Mouse (Mus musculus) right cerebral cortex, postnatal 14 days (tissue): ENCODE data around the gene Krt82.
"Not testable (repeated sequence)": the region's sequence is repeated elsewhere in the genome, so short reads cannot be mapped to it uniquely, and the experiment has no call there.

Experiments used
- DNase-seq: peaks from one replicate; pipeline ENCODE4 v3.0.0; 2022

Krt82 gene

DNA sequence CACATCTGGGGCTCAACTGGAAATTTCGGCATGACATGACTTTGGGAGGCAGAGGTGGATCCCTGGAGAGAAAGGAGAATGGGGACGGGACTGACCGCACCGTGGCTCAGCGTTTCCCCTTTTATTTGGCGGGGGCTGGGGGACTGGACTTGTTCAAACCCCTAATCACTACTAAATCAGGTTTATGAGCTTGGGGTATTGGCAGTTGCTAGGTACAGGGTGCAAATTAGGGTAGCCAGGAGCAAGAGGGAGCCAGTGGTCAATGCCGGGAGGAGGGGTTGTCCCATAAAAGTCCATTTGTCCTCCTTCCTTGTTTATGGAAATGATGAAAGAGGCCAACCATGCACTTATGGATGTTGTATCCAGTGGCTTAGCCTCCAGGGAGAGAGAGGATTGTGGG is at the start of gene Krt82:
Gene Krt82, minus strand, starts transcription at position 101 of the 400 bp plus-strand sequence.
- no peak for DNase-seq

DNA sequence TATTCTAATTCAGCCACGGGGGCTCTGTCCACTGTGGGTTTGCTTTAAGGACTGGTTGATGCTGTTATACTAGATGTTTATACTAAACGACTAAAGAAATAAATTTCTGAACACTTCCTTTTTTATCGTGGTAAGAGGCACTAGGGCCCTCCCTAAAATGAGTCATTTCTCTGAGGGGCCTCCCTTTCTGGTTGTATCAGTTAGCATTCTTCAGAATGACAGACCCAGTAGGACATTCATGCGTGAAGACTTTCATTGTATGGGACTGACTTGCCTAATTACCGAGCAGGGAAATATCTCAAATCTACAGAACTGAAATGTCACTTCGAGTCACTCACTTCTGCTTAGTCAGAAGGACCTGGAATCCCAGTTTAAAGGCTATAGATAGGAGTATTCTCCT is 48.7 kb upstream of the Krt82 start:
- DNase-seq: no peak

DNA sequence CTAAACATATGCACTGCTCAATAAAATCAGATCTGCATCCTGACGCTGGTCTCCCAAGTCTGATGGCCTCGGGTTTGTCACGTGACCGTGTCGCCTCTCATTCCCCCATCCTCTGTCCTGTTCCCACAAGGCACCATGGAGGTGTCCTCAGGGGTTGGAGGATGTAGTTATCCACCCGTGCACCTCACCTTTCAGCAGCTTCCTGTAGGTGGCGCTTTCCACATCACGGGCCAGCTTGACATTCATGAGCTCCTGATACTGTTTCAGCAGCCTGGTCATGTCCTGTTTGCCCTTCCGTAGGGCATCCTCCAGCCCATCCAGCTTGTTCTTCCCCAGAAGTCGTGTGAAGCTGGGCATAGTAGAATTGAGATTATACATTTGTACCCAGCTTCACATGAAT is 37.7 kb upstream of the Krt82 start:
- DNase-seq: no peak

DNA sequence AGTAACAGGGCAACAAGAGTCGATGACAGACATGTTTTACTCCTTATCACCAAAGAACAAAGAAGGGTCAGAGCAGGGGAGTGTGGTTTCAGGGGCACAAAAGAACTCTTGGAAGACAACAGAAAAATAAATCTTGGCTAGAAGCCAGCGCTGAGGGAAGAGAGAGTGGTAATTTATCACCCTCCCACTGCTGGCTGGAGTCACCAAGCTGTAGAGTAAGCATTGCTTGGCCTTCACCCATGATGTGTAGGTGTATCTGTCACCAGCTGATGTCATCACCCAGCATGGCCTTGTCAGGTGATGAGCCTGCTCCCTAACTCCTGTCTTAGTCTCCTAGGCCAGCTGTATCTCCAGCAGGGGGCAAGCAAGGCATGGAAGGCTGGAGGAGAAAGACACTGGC is 34.0 kb upstream of the Krt82 start:
- no peak for DNase-seq

DNA sequence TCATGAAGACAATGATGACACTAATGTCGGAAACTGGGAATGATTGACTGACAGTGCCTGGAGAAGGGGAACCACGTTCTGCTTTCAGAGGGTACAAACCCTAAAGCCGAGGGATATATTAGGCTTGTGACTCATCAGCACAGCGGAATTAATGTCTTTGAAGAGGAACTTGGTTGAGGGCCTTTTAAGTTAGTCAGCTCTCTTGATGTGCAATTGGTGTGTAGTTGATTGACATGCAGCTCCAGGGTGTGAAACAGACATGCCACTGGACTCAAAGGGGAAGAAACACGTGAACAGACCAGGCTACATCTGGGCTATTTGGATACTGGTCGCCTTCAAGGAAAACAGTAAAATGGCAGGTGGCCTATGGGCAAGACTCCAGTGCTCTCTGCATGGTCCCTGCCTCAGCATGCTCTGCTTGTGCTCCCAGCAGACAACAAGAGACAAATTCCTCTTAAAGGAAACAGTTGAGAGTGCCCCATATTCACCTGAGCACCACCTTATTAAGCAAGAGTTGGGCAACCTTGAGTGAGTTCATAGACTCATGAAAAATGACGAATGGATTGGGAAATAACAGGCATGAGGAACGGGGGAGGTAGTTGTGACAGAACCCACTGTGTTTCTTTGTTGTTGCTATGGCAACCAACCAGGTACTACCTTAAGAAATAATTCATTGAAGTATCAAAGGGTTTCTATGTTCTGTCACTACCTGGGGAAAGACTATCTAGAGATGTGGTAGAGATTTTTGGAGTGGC is 32.9 kb upstream of the Krt82 start:
- no peak for DNase-seq

DNA sequence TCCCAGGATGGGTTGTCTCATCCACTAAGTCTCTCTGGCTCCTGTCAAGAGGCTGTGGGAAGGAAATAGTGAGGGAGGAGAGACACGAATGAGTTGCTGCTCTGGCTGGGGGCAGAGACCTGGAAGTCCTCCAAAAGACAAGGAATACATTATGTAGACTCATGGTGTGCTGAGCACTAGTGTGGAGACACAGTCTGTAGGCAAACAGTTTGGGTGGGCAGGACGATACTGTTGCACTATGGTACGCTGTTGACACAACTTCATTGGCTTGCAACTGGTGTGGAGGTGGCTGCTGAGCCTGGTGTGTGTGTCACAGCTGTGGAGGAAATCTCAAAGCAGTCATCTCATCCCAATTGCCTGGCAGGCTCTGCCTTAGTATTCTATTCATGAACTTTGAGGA is 31.2 kb upstream of the Krt82 start:
- no peak for DNase-seq

DNA sequence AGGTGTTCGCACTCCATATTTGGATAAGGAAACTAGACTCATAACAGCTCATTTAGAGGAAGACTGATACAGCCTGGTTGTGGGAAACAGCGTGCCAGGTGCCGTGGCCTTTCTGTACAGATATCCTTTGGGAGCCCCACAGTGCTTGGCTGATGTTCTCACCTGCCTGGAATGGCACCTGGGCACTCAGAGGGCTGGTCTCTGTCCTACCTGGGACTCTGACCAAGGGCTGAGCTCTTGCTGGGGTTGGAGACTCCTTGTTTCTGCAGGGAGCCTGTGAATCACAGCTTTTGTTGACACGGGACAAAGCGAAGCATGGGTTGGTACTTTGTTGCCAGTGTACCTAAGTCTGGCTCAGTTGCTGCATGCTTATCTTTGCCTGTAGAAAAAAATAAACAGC is 25.0 kb upstream of the Krt82 start:
- DNase-seq: no peak

DNA sequence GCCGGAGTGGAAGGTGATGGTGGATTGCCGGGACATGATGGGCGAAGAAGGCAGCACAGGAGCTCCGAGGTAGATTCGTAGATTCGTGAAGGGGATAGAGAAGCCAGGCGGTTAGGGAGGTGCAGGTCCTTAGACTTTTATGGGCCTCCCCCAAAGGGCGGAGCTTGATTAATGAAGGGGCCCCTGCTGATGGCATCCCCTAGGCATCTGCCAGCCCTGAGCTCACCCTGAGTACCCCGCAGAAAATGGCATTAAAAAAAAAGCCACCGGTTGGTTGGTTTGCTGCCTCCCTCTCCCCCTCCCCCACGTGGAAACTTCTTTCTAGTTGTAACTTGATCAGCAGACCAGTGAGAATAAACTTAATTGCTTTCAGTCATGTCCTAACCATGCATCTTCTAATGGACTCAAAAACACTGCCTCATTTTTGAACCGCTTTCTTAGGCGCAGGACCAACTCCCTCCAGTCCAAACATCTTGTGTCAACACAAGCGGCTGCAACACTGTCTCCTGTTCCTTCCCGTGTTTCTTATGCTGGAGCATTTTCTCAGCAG is 23.4 kb upstream of the Krt82 start, which contains the start of gene Krt75:
Gene Krt75, minus strand, starts transcription at position 109 of the 550 bp plus-strand sequence.
- DNase-seq: no peak

DNA sequence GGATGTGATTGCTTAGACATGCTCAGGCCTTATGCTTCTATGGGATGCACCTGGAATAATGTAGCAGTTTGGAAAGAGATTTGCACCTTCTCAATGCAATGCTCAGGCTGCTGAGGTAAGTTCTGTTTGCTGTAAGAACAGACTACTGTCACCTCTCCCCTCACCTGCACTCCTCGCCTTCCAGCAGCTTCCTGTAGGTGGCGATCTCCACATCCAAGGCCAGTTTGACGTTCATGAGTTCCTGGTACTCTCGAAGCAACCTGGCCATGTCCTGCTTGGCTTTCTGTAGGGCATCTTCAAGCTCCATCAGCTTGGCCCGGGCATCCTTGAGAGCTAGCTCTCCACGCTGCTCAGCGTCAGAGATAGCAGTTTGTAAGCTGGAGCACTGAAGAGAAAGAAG is 17.3 kb upstream of the Krt82 start:
- DNase-seq: no peak

DNA sequence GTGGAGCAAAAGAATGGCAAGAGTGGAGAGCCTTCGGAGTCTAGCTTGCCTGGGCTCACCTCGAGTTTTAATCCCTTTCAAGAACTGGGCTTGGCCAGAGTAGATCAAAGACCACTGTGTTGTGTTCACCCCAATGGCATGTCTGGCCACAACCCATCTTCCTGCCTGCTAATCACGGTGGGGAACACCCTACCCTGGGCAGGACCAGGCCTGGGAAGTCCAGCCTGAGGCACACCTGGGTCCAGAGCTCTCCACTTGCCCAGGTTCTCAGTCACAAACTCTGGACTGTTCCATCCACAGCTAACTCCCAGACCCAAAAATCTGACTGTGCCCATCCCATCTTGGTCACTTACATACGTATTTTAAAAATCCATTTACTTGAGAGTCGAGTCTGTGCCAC is 12.4 kb upstream of the Krt82 start, which contains the start of gene Krt90:
Gene Krt90, minus strand, starts transcription at position 101 of the 400 bp plus-strand sequence.
- DNase-seq: no peak

DNA sequence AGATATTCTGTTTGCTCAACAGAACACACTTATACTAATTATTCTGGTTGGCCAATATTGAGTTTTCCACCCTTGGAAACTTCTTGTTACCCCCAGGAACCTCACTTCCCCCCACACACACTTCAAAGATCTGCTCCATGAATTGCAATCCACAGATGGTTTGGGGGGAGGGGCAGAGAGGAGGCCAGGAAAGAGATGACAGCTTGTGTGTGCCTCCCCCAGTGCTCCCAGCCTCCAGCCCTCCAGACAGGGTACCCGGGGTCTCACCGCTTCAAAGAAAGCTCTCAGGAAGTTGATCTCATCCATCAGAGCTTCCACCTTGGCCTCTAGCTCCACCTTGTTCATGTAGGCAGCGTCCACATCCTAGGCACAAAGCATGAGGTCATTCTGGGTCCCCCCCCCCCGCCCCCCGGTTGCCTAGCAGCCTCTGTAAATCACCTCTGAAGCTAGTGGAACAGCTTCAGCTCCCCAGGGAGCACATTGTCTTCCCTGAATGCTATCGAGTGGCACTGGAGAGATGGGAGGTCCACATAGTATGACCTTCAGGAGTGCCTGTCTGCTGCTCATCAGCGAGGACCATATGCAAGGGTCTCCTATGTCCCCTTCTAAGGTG is 7.7 kb upstream of the Krt82 start:
- no peak for DNase-seq

DNA sequence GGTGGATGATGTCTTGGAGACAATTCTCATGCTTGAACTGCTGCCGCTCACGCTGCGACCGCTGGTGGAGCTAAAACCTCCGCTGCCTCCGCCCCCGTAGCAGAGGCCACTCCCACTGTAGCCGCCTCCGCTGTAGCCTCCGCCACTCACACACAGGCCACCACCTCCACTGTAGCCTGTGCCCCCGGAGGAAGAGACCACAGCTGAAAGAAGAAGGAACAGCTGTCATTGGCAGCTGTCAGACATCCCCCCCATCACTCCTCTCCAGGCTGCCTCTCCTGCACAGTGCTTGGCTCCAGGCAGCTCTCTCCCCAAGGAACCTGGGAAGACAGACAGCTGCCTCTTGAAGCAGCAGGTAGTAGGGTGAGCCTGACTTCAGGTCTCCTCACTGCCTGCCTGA is 2.7 kb upstream of the Krt82 start:
- DNase-seq: peak; percentile 40

DNA sequence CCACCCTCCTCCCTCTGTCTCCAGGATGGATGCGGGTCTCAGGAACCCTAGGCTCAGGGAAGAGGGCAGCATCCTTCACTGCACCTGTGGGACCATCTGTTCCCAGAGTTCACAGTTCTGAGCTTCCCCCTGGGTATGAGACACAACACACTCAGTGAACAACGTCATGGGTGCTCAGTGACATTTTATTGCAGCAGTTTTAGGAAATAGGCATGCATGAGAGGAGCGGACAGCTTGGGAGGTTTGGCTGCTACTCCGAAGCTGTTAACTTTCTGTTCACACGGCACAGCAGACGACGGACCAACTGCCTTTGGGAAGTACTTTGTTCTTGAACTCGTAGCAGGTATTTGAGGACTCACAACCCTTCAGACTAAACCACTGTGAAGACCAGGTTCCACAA is 1.7 kb upstream of the Krt82 start:
- DNase-seq: no peak

DNA sequence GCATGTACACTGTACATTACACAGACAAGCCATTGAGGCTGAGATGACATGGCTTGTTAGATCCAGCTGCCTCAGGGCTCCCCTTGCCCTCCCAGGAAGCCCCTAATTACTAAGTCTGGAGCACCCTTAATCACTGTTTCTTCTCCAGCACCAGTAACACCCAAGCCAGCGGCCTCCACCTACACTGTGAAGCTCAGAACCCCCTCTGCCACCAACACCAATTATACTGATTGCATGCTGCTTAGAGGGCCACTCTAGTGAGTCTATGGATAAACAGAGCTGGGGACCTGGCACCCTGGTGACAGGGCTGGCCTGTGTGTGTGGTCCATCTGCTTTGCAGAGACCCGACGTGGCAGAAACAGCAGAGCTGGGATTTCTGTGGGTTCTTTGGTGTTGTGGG is 6.0 kb downstream of the Krt82 start:
- no peak for DNase-seq

DNA sequence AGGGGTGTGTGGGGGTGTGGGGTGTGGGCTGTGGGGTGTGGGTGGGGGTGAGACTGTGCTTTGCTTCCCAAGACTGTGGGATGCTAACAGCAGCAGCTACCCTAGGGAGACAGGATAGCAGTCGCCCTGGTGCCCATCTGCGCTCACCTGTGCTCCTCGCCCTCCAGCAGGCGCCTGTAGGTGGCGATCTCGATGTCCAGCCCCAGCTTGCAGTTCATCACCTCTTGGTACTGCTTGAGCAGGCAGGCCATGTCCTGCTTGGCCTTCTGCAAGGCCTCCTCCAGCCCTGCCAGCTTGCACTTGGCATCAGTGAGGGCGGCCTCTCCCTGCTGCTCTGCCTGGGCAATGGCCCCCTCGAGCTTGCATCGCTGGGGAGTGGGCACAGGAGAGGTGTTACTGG is 7.9 kb downstream of the Krt82 start:
- DNase-seq: no peak

DNA sequence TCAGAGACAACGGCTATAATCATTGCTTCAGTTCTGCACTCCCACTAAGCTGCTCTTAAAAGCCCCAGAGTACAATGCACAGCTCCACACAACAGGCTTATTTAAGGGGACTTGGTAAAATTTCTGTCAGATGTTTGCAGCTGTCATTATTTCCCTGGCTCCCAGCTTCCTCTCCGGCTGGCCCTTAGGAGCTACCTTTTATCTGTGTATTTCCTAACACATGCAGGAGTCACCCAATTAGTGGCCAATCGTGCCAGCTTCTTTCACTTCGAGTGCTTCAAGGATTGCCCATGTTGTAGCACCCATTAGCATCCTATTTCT is 11.9 kb downstream of the Krt82 start:
- no peak for DNase-seq

DNA sequence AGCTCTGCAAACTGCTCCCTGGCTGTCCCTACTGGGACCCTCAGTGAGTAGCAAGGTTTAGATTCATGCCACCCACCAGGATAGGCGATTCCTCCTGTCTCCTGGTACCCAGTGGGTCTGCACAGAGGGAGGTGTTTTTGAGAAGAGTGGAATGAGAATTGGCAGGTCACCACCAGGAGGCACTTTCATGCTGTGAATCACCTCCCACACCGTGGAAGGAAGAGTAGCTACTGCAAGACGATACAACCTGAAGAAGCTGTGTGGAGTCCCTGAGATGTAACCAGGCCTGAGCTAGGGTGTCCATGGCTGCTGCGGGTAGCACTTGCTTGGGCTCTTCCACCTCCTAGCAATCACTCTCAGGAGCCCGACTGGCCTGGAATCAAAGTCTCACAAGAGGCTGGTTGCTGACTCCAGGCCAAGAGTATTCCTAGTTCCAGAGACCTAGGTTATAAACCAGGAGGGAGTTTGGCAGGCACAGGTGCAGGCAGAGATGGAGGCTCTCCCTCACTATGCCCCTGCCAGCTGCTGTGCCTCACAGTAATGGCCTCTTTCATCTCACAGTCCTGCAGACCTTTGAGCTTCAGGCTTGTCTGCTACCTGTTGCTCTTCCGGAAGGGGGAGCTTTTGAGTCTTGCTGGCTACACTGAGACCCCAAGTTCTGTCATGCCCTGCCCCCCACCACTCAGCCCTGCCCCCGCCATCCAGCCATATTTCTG is 12.4 kb downstream of the Krt82 start:
- no peak for DNase-seq

DNA sequence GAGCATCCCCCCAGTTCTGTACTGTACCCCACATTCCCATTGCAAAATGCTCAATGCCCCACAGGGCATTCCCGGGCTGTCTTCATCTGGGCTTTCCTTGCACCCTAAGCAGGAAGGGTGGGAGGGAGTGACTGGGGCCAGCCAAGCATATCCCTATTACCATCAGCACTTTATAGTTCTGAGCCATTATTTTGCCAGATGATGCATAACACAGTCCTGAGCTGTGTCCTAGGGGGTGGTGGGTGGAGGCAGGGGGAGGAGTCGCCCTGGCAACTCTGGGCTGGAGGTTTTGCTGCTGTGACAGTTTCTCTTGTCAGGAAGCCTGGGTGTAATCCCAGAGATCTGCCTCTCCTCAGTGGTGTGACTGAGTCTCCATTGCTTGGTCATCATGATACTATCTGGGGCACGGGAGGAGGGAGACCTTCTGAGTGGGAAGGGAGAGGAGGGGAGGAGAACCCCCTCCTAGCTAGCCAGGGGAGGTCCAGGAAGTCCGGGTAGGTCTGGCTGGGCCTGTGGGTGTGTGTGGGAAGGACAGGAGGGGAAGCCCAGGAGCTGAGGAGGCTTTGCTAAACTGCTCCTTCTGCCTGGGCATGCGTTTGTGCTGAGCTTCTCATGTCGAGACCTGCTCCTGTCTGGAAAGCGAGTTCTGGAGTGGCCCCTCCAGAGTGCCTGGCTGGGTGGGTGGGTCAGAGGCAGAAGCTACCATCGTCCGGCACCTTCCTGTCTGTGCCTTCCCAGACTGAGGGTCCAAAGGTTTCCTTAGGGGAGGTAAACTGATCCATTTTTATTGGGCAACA is 14.2 kb downstream of the Krt82 start:
- DNase-seq: no peak

DNA sequence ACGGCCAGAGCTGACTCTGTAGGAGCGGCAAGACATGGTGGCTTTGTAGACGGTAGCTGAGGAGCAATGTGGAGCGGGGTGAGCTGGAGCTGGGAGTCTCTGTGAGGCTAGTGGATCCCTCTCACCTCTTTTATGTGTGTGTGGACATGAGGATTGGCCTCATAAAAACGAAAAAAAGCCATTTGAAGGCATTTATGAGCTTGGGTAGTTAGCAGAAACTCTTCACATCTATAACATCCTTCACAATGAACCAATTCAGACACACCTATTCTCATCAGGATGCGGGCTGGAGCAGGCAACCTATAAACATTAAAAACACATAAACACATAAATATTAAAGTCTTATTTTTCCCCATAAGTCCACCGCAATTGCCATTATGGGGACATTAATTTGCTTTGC is 17.7 kb downstream of the Krt82 start, which contains the start of gene Krt84:
Gene Krt84, minus strand, starts transcription at position 101 of the 400 bp plus-strand sequence.
- no peak for DNase-seq

DNA sequence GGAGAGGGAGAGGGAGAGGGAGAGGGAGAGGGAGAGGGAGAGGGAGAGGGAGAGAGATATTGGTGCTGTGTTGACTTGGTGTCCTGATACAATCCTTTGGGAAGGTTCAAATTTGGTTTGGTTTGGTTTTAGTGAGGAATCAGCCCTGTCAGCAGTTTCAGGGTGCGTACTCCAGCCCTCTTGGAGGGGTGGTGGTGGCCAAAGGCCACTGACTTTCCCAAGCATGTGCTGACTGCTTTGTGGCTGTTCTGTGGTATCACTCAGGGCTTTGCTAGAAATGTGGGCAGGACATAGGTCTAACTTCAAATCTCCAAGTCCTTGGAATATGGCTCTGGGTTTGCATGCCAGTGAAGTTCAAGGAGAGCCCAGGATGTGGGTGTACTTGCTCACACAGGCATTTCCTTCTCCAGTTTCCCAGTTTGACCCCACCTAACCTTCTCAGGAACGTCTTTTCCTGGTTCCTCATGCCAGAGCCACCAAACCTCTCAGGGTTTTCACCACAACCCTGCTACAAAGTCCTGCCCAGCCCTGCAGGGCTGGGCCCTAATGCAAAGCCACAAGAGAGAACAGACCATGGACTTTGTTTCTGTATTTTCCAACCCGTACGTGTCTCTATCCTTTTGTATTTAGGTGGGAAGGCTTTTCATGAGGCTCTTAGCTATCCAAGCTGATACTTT is 27.8 kb downstream of the Krt82 start:
- DNase-seq: no peak

DNA sequence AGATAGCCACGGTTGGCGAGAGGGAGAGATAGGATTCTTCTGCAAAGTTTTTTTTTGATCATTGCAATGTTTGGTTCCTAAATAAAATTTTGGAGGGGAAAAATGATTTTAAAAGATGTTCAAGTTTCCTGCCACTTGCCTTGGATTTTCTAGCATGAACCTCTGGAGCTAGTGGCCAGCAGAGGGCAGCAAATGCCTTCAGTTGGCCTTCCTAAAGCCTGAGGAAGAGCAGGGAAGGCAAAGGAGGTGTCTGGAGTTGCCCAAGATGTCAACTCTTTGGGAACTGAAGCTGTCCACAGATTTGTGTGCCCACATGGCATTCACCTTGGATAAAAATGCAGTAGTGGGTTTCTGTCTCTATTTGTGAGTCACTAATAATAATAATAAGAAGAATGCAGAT is 30.7 kb downstream of the Krt82 start:
- DNase-seq: peak; percentile 90

DNA sequence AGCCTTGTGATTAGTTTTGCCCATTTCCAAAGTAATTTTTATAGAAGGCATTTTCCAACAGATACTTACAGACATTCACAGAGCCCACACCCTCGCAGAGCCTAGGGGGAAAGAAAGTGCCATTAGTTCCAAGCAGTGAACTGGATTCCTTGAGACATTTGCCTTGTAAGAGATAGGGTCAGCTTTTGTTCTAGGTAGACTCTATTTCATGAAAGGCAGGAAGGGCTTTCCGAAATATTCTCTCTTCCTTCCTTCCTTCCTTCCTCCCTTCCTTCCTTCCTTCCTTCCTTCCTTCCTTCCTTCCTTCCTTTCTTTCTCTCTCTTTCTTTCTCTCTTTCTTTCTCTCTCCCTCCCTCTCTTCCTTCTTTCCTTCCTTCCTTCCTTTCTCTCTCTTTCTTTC is 33.3 kb downstream of the Krt82 start, which contains the start of gene Gm49425:
Gene Gm49425, minus strand, starts transcription at position 101 of the 400 bp plus-strand sequence.
- DNase-seq: not testable (repeated sequence)
